Mouse (Mus musculus) MEL (cell line): ENCODE measurements around the gene Nhlrc4. TPM values are rescaled to one million over a fixed set of nuclear protein-coding genes. Genes with fewer than 3 reads are reported as not detected.
A peak's percentile ranks its signal among the peaks of the same experiment; 100 is the strongest.

Experiments
- DNase-seq: peaks from one replicate; pipeline ENCODE4 v3.0.0; 2011; ENCODE audit warnings: low read depth, low spot score
- H3K27ac ChIP-seq: 2 replicates; pipeline ENCODE4 v1.5.1; 2012; ENCODE audit warnings: low read depth, mild to moderate bottlenecking, control low read depth, low read length, moderate library complexity; ENCODE audit not compliant: control insufficient read depth
- H3K27me3 ChIP-seq, 2 experiments: fragments of 150-350 bp in 1 of 2; sonication (generic) in 1 of 2; 2 replicates each; pipeline ENCODE4 v1.6.1; 2012; ENCODE audit warnings: low read length in 2 of 2, mild to moderate bottlenecking in 2 of 2, improper control_type of control experiment in 1 of 2, moderate library complexity in 1 of 2; ENCODE audit not compliant: insufficient read depth in 2 of 2, control insufficient read depth in 1 of 2
- H3K36me3 ChIP-seq, 2 experiments: 2 replicates each; pipeline ENCODE4 v1.6.1; 2012 to 2014; ENCODE audit warnings: low read length in 2 of 2, improper control_type of control experiment in 1 of 2, inconsistent platforms in 1 of 2, mild to moderate bottlenecking in 1 of 2; ENCODE audit not compliant: insufficient read depth in 2 of 2, control insufficient read depth in 1 of 2
- H3K4me1 ChIP-seq, 2 experiments: fragments of 150-350 bp in 1 of 2; sonication (generic) in 1 of 2; 2 replicates each; pipeline ENCODE4 v1.6.1; 2012; ENCODE audit warnings: low read length in 2 of 2, improper control_type of control experiment in 1 of 2, mild to moderate bottlenecking in 1 of 2; ENCODE audit not compliant: insufficient read depth in 2 of 2, control insufficient read depth in 1 of 2
- H3K4me3 ChIP-seq, 2 experiments: fragments of 150-350 bp in 1 of 2; sonication (generic) in 1 of 2; 2 replicates each; pipeline ENCODE4 v1.5.1; 2012; ENCODE audit warnings: low read depth in 2 of 2, low read length in 2 of 2, mild to moderate bottlenecking in 2 of 2, moderate library complexity in 2 of 2, control low read depth in 1 of 2, improper control_type of control experiment in 1 of 2; ENCODE audit not compliant: control insufficient read depth in 1 of 2, insufficient read depth in 1 of 2
- H3K79me2 ChIP-seq: 2 replicates; pipeline ENCODE4 v1.6.1; 2012; ENCODE audit warnings: mild to moderate bottlenecking, low read length, moderate library complexity; ENCODE audit not compliant: control insufficient read depth, poor library complexity, insufficient read depth
- H3K9ac ChIP-seq: 2 replicates; pipeline ENCODE4 v1.6.1; 2012; ENCODE audit warnings: low read depth, mild to moderate bottlenecking, control low read depth, low read length, moderate library complexity; ENCODE audit not compliant: control insufficient read depth, poor library complexity, severe bottlenecking
- H3K9me3 ChIP-seq: fragments of 150-350 bp; sonication (generic); replicated peaks from 2 replicates; pipeline ENCODE4 v1.6.1; 2012; ENCODE audit warnings: mild to moderate bottlenecking, low read length, improper control_type of control experiment, moderate library complexity; ENCODE audit not compliant: insufficient read depth
- BHLHE40 ChIP-seq: IDR thresholded peaks from 2 replicates; pipeline ENCODE4 v1.6.1; 2012; ENCODE audit warnings: low read depth, mild to moderate bottlenecking, inconsistent platforms, low read length, improper control_type of control experiment, borderline replicate concordance
- CHD1 ChIP-seq: IDR thresholded peaks from 2 replicates; pipeline ENCODE4 v1.6.1; 2012; ENCODE audit warnings: low read depth, mild to moderate bottlenecking, inconsistent platforms, low read length, improper control_type of control experiment
- E2F4 ChIP-seq: IDR thresholded peaks from 2 replicates; pipeline ENCODE4 v1.6.1; 2011; ENCODE audit warnings: low read depth, low read length, improper control_type of control experiment, borderline replicate concordance
- ETS1 ChIP-seq: IDR thresholded peaks from 2 replicates; pipeline ENCODE4 v1.6.1; 2012; ENCODE audit warnings: low read depth, mild to moderate bottlenecking, inconsistent platforms, low read length, improper control_type of control experiment, moderate library complexity
- GABPA ChIP-seq: IDR thresholded peaks from 2 replicates; pipeline ENCODE4 v1.6.1; 2012; ENCODE audit warnings: low read depth, mild to moderate bottlenecking, inconsistent platforms, low read length, improper control_type of control experiment, moderate library complexity
- HCFC1 ChIP-seq: IDR thresholded peaks from 2 replicates; pipeline ENCODE4 v1.6.1; 2012; ENCODE audit warnings: low read depth, mild to moderate bottlenecking, inconsistent platforms, low read length, improper control_type of control experiment, moderate library complexity
- MAFK ChIP-seq: IDR thresholded peaks from 2 replicates; pipeline ENCODE4 v1.6.1; 2011; ENCODE audit warnings: low read depth, mild to moderate bottlenecking, low read length, improper control_type of control experiment, borderline replicate concordance
- MEF2A ChIP-seq: IDR thresholded peaks from 2 replicates; pipeline ENCODE4 v1.6.1; 2014; ENCODE audit warnings: low read depth, mild to moderate bottlenecking, inconsistent platforms, low read length, improper control_type of control experiment; ENCODE audit not compliant: poor library complexity, insufficient replicate concordance, severe bottlenecking; ENCODE audit errors: extremely low read depth
- MXI1 ChIP-seq: IDR thresholded peaks from 2 replicates; pipeline ENCODE4 v1.6.1; 2011; ENCODE audit warnings: mild to moderate bottlenecking, low read depth, low read length, improper control_type of control experiment
- MYB ChIP-seq: IDR thresholded peaks from 2 replicates; pipeline ENCODE4 v1.6.1; 2011; ENCODE audit warnings: mild to moderate bottlenecking, low read depth, low read length, improper control_type of control experiment
- MYC ChIP-seq: IDR thresholded peaks from 2 replicates; pipeline ENCODE4 v1.6.1; 2011; ENCODE audit warnings: low read depth, mild to moderate bottlenecking, low read length, improper control_type of control experiment, moderate library complexity
- POLR2AphosphoS2 ChIP-seq: IDR thresholded peaks from 2 replicates; pipeline ENCODE4 v1.6.1; 2011; ENCODE audit warnings: low read length, improper control_type of control experiment
- RAD21 ChIP-seq: IDR thresholded peaks from 2 replicates; pipeline ENCODE4 v1.6.1; 2011; ENCODE audit warnings: mild to moderate bottlenecking, low read depth, low read length, improper control_type of control experiment
- SMC3 ChIP-seq: IDR thresholded peaks from 2 replicates; pipeline ENCODE4 v1.6.1; 2011; ENCODE audit warnings: low read depth, low read length, improper control_type of control experiment
- TCF12 ChIP-seq: IDR thresholded peaks from 2 replicates; pipeline ENCODE4 v1.6.1; 2014; ENCODE audit warnings: low read depth, mild to moderate bottlenecking, inconsistent platforms, low read length, improper control_type of control experiment, moderate library complexity
- USF1 ChIP-seq: IDR thresholded peaks from 2 replicates; pipeline ENCODE4 v1.6.1; 2014; ENCODE audit warnings: low read depth, mild to moderate bottlenecking, inconsistent platforms, low read length, improper control_type of control experiment, moderate library complexity
- ZKSCAN1 ChIP-seq: IDR thresholded peaks from 2 replicates; pipeline ENCODE4 v1.6.1; 2012; ENCODE audit warnings: low read depth, mild to moderate bottlenecking, inconsistent platforms, low read length, improper control_type of control experiment, moderate library complexity
- polyA plus RNA-seq, 2 experiments: library from polyadenylated mRNA; stranded (reverse) in 1 of 2; unstranded in 1 of 2; fragments of >175 nt in 1 of 2; fragments of >200 nt in 1 of 2; gene quantifications; 2 replicates each; pipeline versions ENCODE4 v1.2.1 to v1.2.4; 2012; ENCODE audit warnings: low replicate concordance in 2 of 2, low read depth in 1 of 2; ENCODE audit not compliant: insufficient read length in 2 of 2, insufficient read depth in 1 of 2, missing spikeins in 1 of 2
- total RNA-seq: library from RNA; depleted of rRNA; stranded (reverse); fragments of 300-350 nt; gene quantifications from 2 replicates; pipeline ENCODE4 v1.2.3, GENCODE M21; 2012

The Nhlrc4 gene
- total and polyA plus RNA-seq, 3 experiments = 0.19 to 0.23 TPM; not detected in 1

- H3K9me3 ChIP-seq = no peaks in the 10 kb centered on the region
- no peaks in the 10 kb centered on the region for H3K27me3 ChIP-seq
- H3K4me1 ChIP-seq = peaks cover 5 to 20% of the 10 kb centered on the region in 2 experiments; a peak in 3 of 4 replicates
- no peak for DNase-seq
- peaks cover 0 to 13% of the 10 kb centered on the region in 2 experiments; a peak in 2 of 4 replicates for H3K36me3 ChIP-seq
- TF ChIP-seq RAD21 (no peak), TCF12 (no peak), HCFC1 (no peak), ZKSCAN1 (no peak), MEF2A (no peak), USF1 (no peak), MAFK (no peak), E2F4 (no peak), SMC3 (no peak), POLR2AphosphoS2 (no peak), CHD1 (no peak), MYC (no peak), MXI1 (no peak), BHLHE40 (no peak), ETS1 (no peak)
- TF ChIP-seq, all 39 proteins: peak for 0
- no peak overlapping the region for H3K27ac ChIP-seq
- no peaks in the 10 kb centered on the region for H3K79me2 ChIP-seq
- H3K4me3 ChIP-seq = no peak overlapping the region
- H3K9ac ChIP-seq = no peak overlapping the region
These were observed 19.5 kb upstream of the Nhlrc4 start for GRCm38 (mm10) chr17:25964271-25964670.

GRCm38 (mm10) chr17:25962413-25962905 lies 17.7 kb upstream of the Nhlrc4 start:
- DNase-seq = no peak
- H3K4me3 ChIP-seq = no peak overlapping the region
- no peaks in the 10 kb centered on the region for H3K27me3 ChIP-seq
- no peaks in the 10 kb centered on the region for H3K9me3 ChIP-seq
- peaks cover 5 to 20% of the 10 kb centered on the region in 2 experiments; a peak in 3 of 4 replicates for H3K4me1 ChIP-seq
- no peaks in the 10 kb centered on the region for H3K79me2 ChIP-seq
- H3K9ac ChIP-seq = no peak overlapping the region
- peak overlapping the region; percentile 40; the same call in 1 of the 2 replicates for H3K27ac ChIP-seq
- H3K36me3 ChIP-seq = peaks cover 0 to 13% of the 10 kb centered on the region in 2 experiments; a peak in 3 of 4 replicates
- TF ChIP-seq GABPA (no peak), MYC (no peak), MYB (no peak), MAFK (no peak)
